Mouse (Mus musculus) liver, adult 2 months (tissue): ENCODE results near the gene Olfr963.

Experiments
- CTCF ChIP-seq: fragments of 200-500 bp; IDR thresholded peaks from 2 replicates; pipeline ENCODE4 v1.5.1; 2011; ENCODE audit warnings: low read depth, low read length, control low read depth
- POLR2A ChIP-seq: fragments of 200-500 bp; IDR thresholded peaks from 2 replicates; pipeline ENCODE4 v1.6.1; 2011; ENCODE audit warnings: low read length, control low read depth; ENCODE audit not compliant: insufficient read depth; ENCODE audit errors: extremely low read depth

GRCm38 (mm10) chr9:39666905-39667304, at the start of gene Olfr963:
- TF ChIP-seq CTCF: no peak
- TF ChIP-seq POLR2A: no peak
